Mouse (Mus musculus) stomach, postnatal 0 days (tissue): Measurements from ENCODE around the gene Cltrn. TPM values are rescaled to one million over a fixed set of nuclear protein-coding genes. Genes with fewer than 3 reads are reported as not detected.

ENCODE experiments used
- ATAC-seq: fragments of 200-750 bp; cut with Nextera tagmentation; 2 replicates; pipeline ENCODE4 v1.8.0; 2017; ENCODE audit not compliant: low FRiP score, low TSS enrichment
- DNase-seq: peaks from one replicate; pipeline ENCODE4 v3.0.0-alpha.2; 2016; ENCODE audit warnings: low spot score
- H3K27ac ChIP-seq: fragments of 300-500 bp; sonication (generic); replicated peaks from 2 replicates; pipeline ENCODE4 v1.5.1; 2014; ENCODE audit warnings: mild to moderate bottlenecking, control low read depth
- H3K27me3 ChIP-seq: fragments of 300-500 bp; sonication (generic); 2 replicates; pipeline ENCODE4 v1.6.1; 2014; ENCODE audit warnings: low read length; ENCODE audit not compliant: control insufficient read depth, insufficient read depth
- H3K36me3 ChIP-seq: fragments of 300-500 bp; sonication (generic); 2 replicates; pipeline ENCODE4 v1.6.1; 2014; ENCODE audit warnings: low read length, mixed read lengths; ENCODE audit not compliant: control insufficient read depth, insufficient read depth
- H3K4me1 ChIP-seq: fragments of 300-500 bp; sonication (generic); replicated peaks from 2 replicates; pipeline ENCODE4 v1.6.1; 2014; ENCODE audit warnings: antibody characterized with exemption; ENCODE audit not compliant: control insufficient read depth, insufficient read depth
- H3K4me2 ChIP-seq: fragments of 300-500 bp; sonication (generic); replicated peaks from 2 replicates; pipeline ENCODE4 v1.6.1; 2014; ENCODE audit warnings: low read depth, mild to moderate bottlenecking, control low read depth, moderate library complexity
- H3K4me3 ChIP-seq: fragments of 300-500 bp; sonication (generic); 2 replicates; pipeline ENCODE4 v1.5.1; 2014; ENCODE audit warnings: low read depth, low read length, control low read depth
- H3K9ac ChIP-seq: fragments of 300-500 bp; sonication (generic); 2 replicates; pipeline ENCODE4 v1.6.1; 2014; ENCODE audit warnings: mild to moderate bottlenecking, low read length, control low read depth, mixed read lengths
- H3K9me3 ChIP-seq: fragments of 300-500 bp; sonication (generic); 2 replicates; pipeline ENCODE4 v1.6.1; 2016; ENCODE audit warnings: low read length; ENCODE audit not compliant: control insufficient read depth
- CTCF ChIP-seq: IDR thresholded peaks from 2 replicates; pipeline ENCODE4 v1.5.1; 2016; ENCODE audit warnings: antibody characterized with exemption, low read depth, mild to moderate bottlenecking, moderate library complexity
- EP300 ChIP-seq: optimal IDR thresholded peaks from 2 replicates; pipeline ENCODE3; 2016; ENCODE audit warnings: antibody characterized with exemption
- WGBS: fragments of 180-500 bp; shearing (Covaris S2); extraction: QIAGEN DNeasy Blood & Tissue Kit; methylation state at CpG from one replicate; pipeline ENCODE4 v1.1.7; 2014; 5-methylcytosine and 5-hydroxymethylcytosine counted together
- polyA plus RNA-seq: library from polyadenylated mRNA; unstranded; fragments of >200 nt; fragmentation: Nextera tagmentation; extraction: Ambion mirVana; gene quantifications from 2 replicates; pipeline ENCODE4 v1.2.1, GENCODE M21; 2015

Gene Cltrn
- polyA plus RNA-seq, result 1.5 and 1.7 TPM in 2 replicates

GRCm38 (mm10) chrX:164088582-164088981 lies at the start of gene Cltrn:
Cltrn (plus strand) TSS chrX:164088830.
- Histone ChIP-seq H3K27me3 (no peaks in the 10 kb centered on the region), H3K27ac (no peak within 1 kb of the TSS), H3K9ac (no peak within 1 kb of the TSS), H3K9me3 (no peaks in the 10 kb centered on the region), H3K4me3 (no peak within 1 kb of the TSS), H3K4me1 (no peaks in the 10 kb centered on the region), H3K4me2 (no peak within 1 kb of the TSS), H3K36me3 (no peaks in the 10 kb centered on the region)
- 80% methylated on average over 4 of the region's 4 CpGs for WGBS
- ATAC-seq (no peak), DNase-seq (no peak)
- TF ChIP-seq EP300, result no peak
- TF ChIP-seq CTCF, result no peak

- Histone ChIP-seq H3K27me3 (no peaks in the 10 kb centered on the region), H3K4me1 (no peaks in the 10 kb centered on the region), H3K36me3 (no peaks in the 10 kb centered on the region), H3K27ac (no peak overlapping the region), H3K4me2 (no peak overlapping the region), H3K4me3 (no peak overlapping the region), H3K9ac (no peak overlapping the region), H3K9me3 (no peaks in the 10 kb centered on the region)
- TF ChIP-seq CTCF (no peak), EP300 (no peak)
- no peak for DNase-seq
- ATAC-seq, result no peak
- WGBS, result 48% methylated on average over 2 of the region's 2 CpGs
These were observed 49.7 kb upstream of the Cltrn start for GRCm38 (mm10) chrX:164038882-164039281.

- no peaks in the 10 kb centered on the region for H3K9me3 ChIP-seq
- H3K4me3 ChIP-seq, result no peak overlapping the region
- WGBS, result 57% methylated on average over 13 of the region's 13 CpGs
- no peak overlapping the region for H3K4me2 ChIP-seq
- H3K36me3 ChIP-seq, result no peaks in the 10 kb centered on the region
- no peaks in the 10 kb centered on the region for H3K27me3 ChIP-seq
- no peak overlapping the region for H3K27ac ChIP-seq
- no peak for TF ChIP-seq EP300
- no peak for TF ChIP-seq CTCF
- no peak for ATAC-seq
- no peak overlapping the region for H3K9ac ChIP-seq
- H3K4me1 ChIP-seq, result no peaks in the 10 kb centered on the region
- DNase-seq, result no peak
These were observed 46.6 kb upstream of the Cltrn start for GRCm38 (mm10) chrX:164042069-164042468.

GRCm38 (mm10) chrX:164046736-164047135 lies 41.9 kb upstream of the Cltrn start:
- ATAC-seq, result no peak
- 66% methylated on average over 2 of the region's 2 CpGs for WGBS

GRCm38 (mm10) chrX:164055726-164056125 lies 32.9 kb upstream of the Cltrn start:
- no peak for ATAC-seq
- Histone ChIP-seq H3K4me1 (no peaks in the 10 kb centered on the region), H3K4me2 (no peak overlapping the region), H3K27me3 (no peaks in the 10 kb centered on the region), H3K27ac (no peak overlapping the region), H3K9me3 (no peaks in the 10 kb centered on the region), H3K9ac (no peak overlapping the region), H3K36me3 (no peaks in the 10 kb centered on the region), H3K4me3 (no peak overlapping the region)
- 59% methylated on average over 4 of the region's 4 CpGs for WGBS
- TF ChIP-seq CTCF (no peak), EP300 (no peak)
- no peak for DNase-seq

More at GRCm38 (mm10) chrX:164046736-164047135, 41.9 kb upstream of the Cltrn start:
- TF ChIP-seq EP300 (no peak), CTCF (no peak)
- no peak overlapping the region for H3K27ac ChIP-seq
- H3K9me3 ChIP-seq, result no peaks in the 10 kb centered on the region
- no peaks in the 10 kb centered on the region for H3K36me3 ChIP-seq
- H3K4me3 ChIP-seq, result no peak overlapping the region
- no peak overlapping the region for H3K4me2 ChIP-seq
- no peaks in the 10 kb centered on the region for H3K27me3 ChIP-seq
- no peaks in the 10 kb centered on the region for H3K4me1 ChIP-seq
- no peak for DNase-seq
- H3K9ac ChIP-seq, result no peak overlapping the region

GRCm38 (mm10) chrX:164058523-164058922 lies 30.1 kb upstream of the Cltrn start:
- Histone ChIP-seq H3K27ac (no peak overlapping the region), H3K4me3 (no peak overlapping the region), H3K4me1 (no peaks in the 10 kb centered on the region), H3K4me2 (no peak overlapping the region), H3K9me3 (no peaks in the 10 kb centered on the region), H3K9ac (no peak overlapping the region), H3K36me3 (no peaks in the 10 kb centered on the region), H3K27me3 (no peaks in the 10 kb centered on the region)
- TF ChIP-seq CTCF, result no peak
- no peak for TF ChIP-seq EP300
- WGBS, result 71% methylated on average over 2 of the region's 3 CpGs
- ATAC-seq (no peak), DNase-seq (no peak)
